Mouse (Mus musculus) CH12.LX (cell line): Measurements from ENCODE around the gene Il17re. TPM values are rescaled to one million over a fixed set of nuclear protein-coding genes. Genes with fewer than 3 reads are reported as not detected.

Source experiments
- DNase-seq: peaks from one replicate; pipeline ENCODE4 v3.0.0-alpha.2; 2013; ENCODE audit errors: extremely low read depth
- H3K27ac ChIP-seq: 2 replicates; pipeline ENCODE4 v1.5.1; 2012; ENCODE audit warnings: low read depth, mild to moderate bottlenecking, control low read depth, moderate library complexity; ENCODE audit not compliant: insufficient read depth
- H3K27me3 ChIP-seq: replicated peaks from 2 replicates; pipeline ENCODE3; 2012; ENCODE audit warnings: inconsistent platforms
- H3K36me3 ChIP-seq, 2 experiments: replicated peaks in 1 of 2; 2 replicates each; pipeline versions ENCODE3 to v1.6.1; 2012; ENCODE audit warnings: inconsistent platforms in 1 of 2, low read length in 1 of 2, mild to moderate bottlenecking in 1 of 2, mixed read lengths in 1 of 2, moderate library complexity in 1 of 2; ENCODE audit not compliant: control insufficient read depth in 1 of 2, insufficient read depth in 1 of 2
- H3K4me1 ChIP-seq, 2 experiments: 2 replicates each; pipeline ENCODE4 v1.6.1; 2012; ENCODE audit warnings: inconsistent platforms in 1 of 2, moderate library complexity in 1 of 2; ENCODE audit not compliant: insufficient read depth in 2 of 2, control insufficient read depth in 1 of 2
- H3K4me2 ChIP-seq: 2 replicates; pipeline ENCODE4 v1.6.1; 2012; ENCODE audit warnings: low read depth, mild to moderate bottlenecking, control low read depth; ENCODE audit not compliant: poor library complexity, insufficient read depth, severe bottlenecking
- H3K4me3 ChIP-seq, 3 experiments: fragments of 150-350 bp in 1 of 3; sonication (generic) in 1 of 3; replicated peaks in 1 of 3; 2 replicates each; pipeline versions ENCODE3 to v1.5.1; 2011 to 2012; ENCODE audit warnings: low read depth in 2 of 3, low read length in 2 of 3, mild to moderate bottlenecking in 2 of 3, moderate library complexity in 2 of 3, control low read depth in 1 of 3, improper control_type of control experiment in 1 of 3, inconsistent platforms in 1 of 3, mixed read lengths in 1 of 3; ENCODE audit not compliant: poor library complexity in 1 of 3
- H3K79me2 ChIP-seq: replicated peaks from 2 replicates; pipeline ENCODE4 v1.6.1; 2012; ENCODE audit warnings: mild to moderate bottlenecking, moderate library complexity; ENCODE audit not compliant: control insufficient read depth, poor library complexity, insufficient read depth, severe bottlenecking; ENCODE audit errors: extremely low read depth
- H3K9ac ChIP-seq: 2 replicates; pipeline ENCODE4 v1.6.1; 2012; ENCODE audit warnings: low read depth, mild to moderate bottlenecking, control low read depth, moderate library complexity; ENCODE audit not compliant: insufficient read depth
- H3K9me3 ChIP-seq: replicated peaks from 2 replicates; pipeline ENCODE3; 2012; ENCODE audit warnings: low read length, inconsistent platforms, mixed read lengths
- CHD2 ChIP-seq: IDR thresholded peaks from 2 replicates; pipeline ENCODE4 v1.6.1; 2011; ENCODE audit warnings: low read length, improper control_type of control experiment
- EP300 ChIP-seq: IDR thresholded peaks from 2 replicates; pipeline ENCODE4 v1.6.1; 2011; ENCODE audit warnings: low read length, improper control_type of control experiment
- ETS1 ChIP-seq: conservative IDR thresholded peaks from 2 replicates; pipeline ENCODE4 v1.6.1; 2012; ENCODE audit warnings: low read depth, mild to moderate bottlenecking, inconsistent platforms, low read length, improper control_type of control experiment, moderate library complexity
- HCFC1 ChIP-seq: IDR thresholded peaks from 2 replicates; pipeline ENCODE4 v1.6.1; 2012; ENCODE audit warnings: low read depth, mild to moderate bottlenecking, inconsistent platforms, low read length, improper control_type of control experiment
- IRF4 ChIP-seq: IDR thresholded peaks from 2 replicates; pipeline ENCODE4 v1.6.1; 2014; ENCODE audit warnings: low read depth, mild to moderate bottlenecking, inconsistent platforms, low read length, improper control_type of control experiment
- JUN ChIP-seq: IDR thresholded peaks from 2 replicates; pipeline ENCODE4 v1.6.1; 2011; ENCODE audit warnings: low read depth, mild to moderate bottlenecking, low read length, improper control_type of control experiment, moderate library complexity; ENCODE audit not compliant: insufficient read depth
- JUND ChIP-seq: conservative IDR thresholded peaks from 2 replicates; pipeline ENCODE4 v1.6.1; 2011; ENCODE audit warnings: low read depth, low read length, improper control_type of control experiment
- KAT2A ChIP-seq: IDR thresholded peaks from 2 replicates; pipeline ENCODE4 v1.6.1; 2012; ENCODE audit warnings: low read length, improper control_type of control experiment, inconsistent platforms; ENCODE audit not compliant: insufficient replicate concordance
- MAX ChIP-seq: IDR thresholded peaks from 2 replicates; pipeline ENCODE4 v1.6.1; 2011; ENCODE audit warnings: low read length, improper control_type of control experiment
- MAZ ChIP-seq: IDR thresholded peaks from 2 replicates; pipeline ENCODE4 v1.6.1; 2012; ENCODE audit warnings: low read depth, mild to moderate bottlenecking, inconsistent platforms, low read length, improper control_type of control experiment, moderate library complexity
- MXI1 ChIP-seq: IDR thresholded peaks from 2 replicates; pipeline ENCODE4 v1.6.1; 2011; ENCODE audit warnings: mild to moderate bottlenecking, low read depth, low read length, improper control_type of control experiment
- MYC ChIP-seq: IDR thresholded peaks from 2 replicates; pipeline ENCODE4 v1.6.1; 2011; ENCODE audit warnings: low read depth, mild to moderate bottlenecking, improper control_type of control experiment, low read length
- NRF1 ChIP-seq: IDR thresholded peaks from 2 replicates; pipeline ENCODE4 v1.6.1; 2014; ENCODE audit warnings: low read depth, mild to moderate bottlenecking, inconsistent platforms, low read length, improper control_type of control experiment, moderate library complexity
- PAX5 ChIP-seq: IDR thresholded peaks from 2 replicates; pipeline ENCODE4 v1.6.1; 2012; ENCODE audit warnings: low read length, inconsistent platforms, mixed read lengths
- POLR2A ChIP-seq: IDR thresholded peaks from 2 replicates; pipeline ENCODE4 v1.6.1; 2011; ENCODE audit warnings: low read depth, mild to moderate bottlenecking, improper control_type of control experiment, low read length
- POLR2AphosphoS2 ChIP-seq: IDR thresholded peaks from 2 replicates; pipeline ENCODE4 v1.6.1; 2011; ENCODE audit warnings: low read depth, low read length, improper control_type of control experiment
- RAD21 ChIP-seq: IDR thresholded peaks from 2 replicates; pipeline ENCODE4 v1.6.1; 2011; ENCODE audit warnings: low read depth, mild to moderate bottlenecking, low read length, improper control_type of control experiment, moderate library complexity
- SIN3A ChIP-seq: IDR thresholded peaks from 2 replicates; pipeline ENCODE4 v1.6.1; 2012; ENCODE audit warnings: low read length, improper control_type of control experiment, inconsistent platforms
- SMC3 ChIP-seq: IDR thresholded peaks from 2 replicates; pipeline ENCODE4 v1.6.1; 2011; ENCODE audit warnings: low read depth, low read length, improper control_type of control experiment
- TBP ChIP-seq: conservative IDR thresholded peaks from 2 replicates; pipeline ENCODE4 v1.6.1; 2011; ENCODE audit warnings: low read depth, low read length, improper control_type of control experiment
- TCF12 ChIP-seq: IDR thresholded peaks from 2 replicates; pipeline ENCODE4 v1.6.1; 2014; ENCODE audit warnings: low read depth, mild to moderate bottlenecking, inconsistent platforms, low read length, improper control_type of control experiment
- UBTF ChIP-seq: IDR thresholded peaks from 2 replicates; pipeline ENCODE4 v1.6.1; 2012; ENCODE audit warnings: low read depth, mild to moderate bottlenecking, inconsistent platforms, low read length, improper control_type of control experiment, moderate library complexity
- USF1 ChIP-seq: IDR thresholded peaks from 2 replicates; pipeline ENCODE4 v1.6.1; 2014; ENCODE audit warnings: low read depth, mild to moderate bottlenecking, inconsistent platforms, low read length, improper control_type of control experiment
- USF2 ChIP-seq: conservative IDR thresholded peaks from 2 replicates; pipeline ENCODE4 v1.6.1; 2011; ENCODE audit warnings: low read depth, low read length, improper control_type of control experiment
- ZC3H11A ChIP-seq: IDR thresholded peaks from 2 replicates; pipeline ENCODE4 v1.6.1; 2012; ENCODE audit warnings: low read depth, mild to moderate bottlenecking, inconsistent platforms, low read length, improper control_type of control experiment
- ZKSCAN1 ChIP-seq: IDR thresholded peaks from 2 replicates; pipeline ENCODE4 v1.6.1; 2012; ENCODE audit warnings: low read depth, inconsistent platforms, low read length, improper control_type of control experiment, borderline replicate concordance
- ZMIZ1 ChIP-seq: IDR thresholded peaks from 2 replicates; pipeline ENCODE4 v1.6.1; 2012; ENCODE audit warnings: low read depth, mild to moderate bottlenecking, inconsistent platforms, low read length, improper control_type of control experiment
- ZNF384 ChIP-seq: IDR thresholded peaks from 2 replicates; pipeline ENCODE4 v1.6.1; 2012; ENCODE audit warnings: low read depth, low read length, improper control_type of control experiment, inconsistent platforms
- dilution Hi-C: fragments of 300-500 bp; cut with MboI; formaldehyde crosslinking; loops from 2 replicates; pipeline ENCODE4 v1.14.3; 2020; ENCODE audit warnings: low sequenced_read_pairs; ENCODE audit not compliant: extremely low pct_unique_long_range_greater_than_20kb, extremely low pct_ligation_motif_present
- in situ Hi-C: fragments of 300-500 bp; cut with MboI; formaldehyde crosslinking; loops from 3 replicates; pipeline ENCODE4 v1.14.3; 2019; ENCODE audit warnings: low sequenced_read_pairs, low pct_ligation_motif_present, low pct_unique_long_range_greater_than_20kb, mixed read lengths
- polyA plus RNA-seq: library from polyadenylated mRNA; unstranded; fragments of >175 nt; gene quantifications from 2 replicates; pipeline ENCODE4 v1.2.1, GENCODE M21; 2012; ENCODE audit warnings: low read depth; ENCODE audit not compliant: insufficient read length
- total RNA-seq, 2 experiments: library from RNA; depleted of rRNA; stranded (reverse); fragments of 300-350 nt in 1 of 2; fragments of >200 nt in 1 of 2; gene quantifications; 2 replicates each; pipeline ENCODE4 v1.2.3; 2012 to 2014

Il17re gene
- total and polyA plus RNA-seq, 3 experiments, result 0.13 TPM; not detected in 1

DNA sequence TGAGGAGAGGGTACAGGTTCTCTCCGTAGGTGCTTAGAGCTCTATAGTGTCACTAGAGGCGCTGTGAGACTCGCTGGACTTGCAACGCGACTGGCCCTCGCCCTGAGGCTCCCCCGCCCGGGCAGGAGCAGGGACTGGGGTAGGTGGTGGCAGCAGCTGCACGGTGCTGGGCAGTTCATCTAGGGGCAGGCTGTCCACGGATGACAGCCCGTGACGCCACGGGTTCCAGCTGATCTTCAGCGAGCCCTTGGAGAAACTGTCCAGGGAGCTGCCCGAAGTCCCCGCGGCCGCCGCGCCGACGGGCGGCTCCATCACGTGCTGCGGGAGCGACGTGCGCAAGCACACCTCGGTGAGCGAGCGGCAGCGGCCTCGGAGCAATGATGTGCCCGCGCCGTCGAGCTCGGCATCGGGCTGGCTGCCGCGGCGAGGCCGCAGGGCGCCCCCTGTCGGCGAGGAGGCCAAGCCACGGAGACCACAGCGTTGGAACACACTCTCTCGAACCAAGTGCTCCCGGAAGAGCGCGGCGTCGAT is 36.0 kb downstream of the Il17re start:
- in situ Hi-C loops, result no loop called here
- Histone ChIP-seq H3K4me2 (no peak overlapping the region), H3K36me3 (peaks cover 11 to 53% of the 10 kb centered on the region in 2 experiments), H3K79me2 (no peaks in the 10 kb centered on the region), H3K9ac (no peak overlapping the region), H3K27ac (no peak overlapping the region), H3K9me3 (no peaks in the 10 kb centered on the region), H3K4me3 (no peak overlapping the region), H3K4me1 (peaks cover 0 to 11% of the 10 kb centered on the region in 2 experiments; a peak in 3 of 4 replicates), H3K27me3 (no peaks in the 10 kb centered on the region)
- dilution Hi-C loops, result no loop called here
- no peak for DNase-seq
- TF ChIP-seq ZMIZ1 (no peak), MAX (no peak), MXI1 (no peak), NRF1 (no peak), SIN3A (no peak), ZNF384 (no peak), SMC3 (no peak), POLR2AphosphoS2 (no peak), ZC3H11A (no peak), POLR2A (no peak), ETS1 (no peak), CHD2 (no peak), ZKSCAN1 (no peak), MAZ (no peak), TCF12 (no peak), UBTF (no peak), HCFC1 (no peak)

DNA sequence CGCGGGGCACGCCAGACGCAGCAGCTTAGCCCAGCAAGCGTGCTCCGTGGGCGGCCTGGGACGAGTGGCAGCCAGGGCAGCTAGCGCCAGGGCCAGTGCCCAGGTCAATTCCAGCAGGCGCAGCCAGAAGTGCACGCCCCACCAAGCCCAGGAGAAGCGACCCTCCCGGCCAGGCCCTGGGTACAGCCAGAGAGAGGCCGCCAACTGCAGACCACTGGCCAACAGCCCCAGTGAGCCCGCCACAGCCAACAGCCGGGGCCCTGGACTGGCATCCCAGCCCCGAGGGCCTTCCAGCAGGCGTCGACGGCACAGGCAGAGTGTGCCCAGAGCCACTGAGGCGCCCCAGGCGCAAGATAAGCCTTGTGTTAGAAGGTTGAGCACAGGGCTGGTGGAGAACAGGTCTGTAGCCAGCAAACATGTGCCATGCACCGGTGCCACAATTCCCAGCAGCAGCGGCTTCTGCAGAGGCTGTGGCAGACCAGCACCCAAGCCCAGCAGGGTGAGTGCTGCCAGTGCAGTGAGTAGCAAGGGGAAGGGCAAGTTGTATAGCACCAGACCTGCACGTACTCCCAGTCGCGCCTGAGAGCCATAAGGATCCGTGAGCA is 36.9 kb downstream of the Il17re start:
- Histone ChIP-seq H3K27me3 (no peaks in the 10 kb centered on the region), H3K9ac (no peak overlapping the region), H3K4me3 (no peak overlapping the region)

More for the DNA sequence above, 36.9 kb downstream of the Il17re start:
- Histone ChIP-seq H3K9me3 (no peaks in the 10 kb centered on the region), H3K27ac (no peak overlapping the region), H3K4me1 (peaks cover 0 to 17% of the 10 kb centered on the region in 2 experiments; a peak in 3 of 4 replicates), H3K79me2 (no peaks in the 10 kb centered on the region), H3K4me2 (no peak overlapping the region), H3K36me3 (peaks cover 6 to 44% of the 10 kb centered on the region in 2 experiments)
- TF ChIP-seq NRF1 (no peak), MXI1 (no peak), ZKSCAN1 (no peak), UBTF (no peak), ZMIZ1 (no peak), PAX5 (no peak), POLR2AphosphoS2 (no peak), CHD2 (no peak), IRF4 (no peak), HCFC1 (no peak), JUND (no peak), EP300 (no peak), USF1 (no peak), ETS1 (no peak), TBP (no peak), KAT2A (no peak), USF2 (no peak), RAD21 (no peak), MYC (no peak), JUN (no peak)
- no peak for DNase-seq
- in situ Hi-C loops, result no loop called here
- dilution Hi-C loops, result no loop called here
